Mouse (Mus musculus) T-cell, adult 2 months (primary cell): Measurements from ENCODE around the gene Tenm3.

ENCODE experiments used
- DNase-seq: peaks from one replicate; pipeline ENCODE4 v3.0.0; 2022; ENCODE audit warnings: low spot score

The Tenm3 gene

DNA sequence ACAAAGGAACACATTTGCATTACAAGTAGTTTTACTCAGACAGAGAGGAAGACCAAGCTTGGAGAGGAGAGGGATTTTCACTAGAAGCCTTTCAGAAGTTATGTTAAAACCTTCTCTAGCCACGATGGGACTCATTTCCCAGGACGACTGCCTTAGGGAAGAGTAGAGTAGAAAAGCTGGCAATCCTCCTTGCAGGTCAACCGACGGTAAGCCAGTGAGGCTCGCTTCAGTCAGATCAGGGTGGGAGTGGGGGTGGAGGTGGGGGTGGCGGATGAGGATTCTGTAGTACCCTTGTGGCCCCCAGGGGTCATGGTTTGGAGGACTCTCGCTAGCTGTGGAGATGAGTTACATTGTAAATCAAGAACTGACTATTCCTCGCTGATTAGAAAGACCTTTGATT lies 264.6 kb downstream of the Tenm3 start:
- DNase-seq = no peak

GRCm38 (mm10) chr8:48572941-48573340 lies 270.8 kb downstream of the Tenm3 start:
- no peak for DNase-seq

GRCm38 (mm10) chr8:48572345-48572744 lies 271.4 kb downstream of the Tenm3 start:
- DNase-seq = no peak

DNA sequence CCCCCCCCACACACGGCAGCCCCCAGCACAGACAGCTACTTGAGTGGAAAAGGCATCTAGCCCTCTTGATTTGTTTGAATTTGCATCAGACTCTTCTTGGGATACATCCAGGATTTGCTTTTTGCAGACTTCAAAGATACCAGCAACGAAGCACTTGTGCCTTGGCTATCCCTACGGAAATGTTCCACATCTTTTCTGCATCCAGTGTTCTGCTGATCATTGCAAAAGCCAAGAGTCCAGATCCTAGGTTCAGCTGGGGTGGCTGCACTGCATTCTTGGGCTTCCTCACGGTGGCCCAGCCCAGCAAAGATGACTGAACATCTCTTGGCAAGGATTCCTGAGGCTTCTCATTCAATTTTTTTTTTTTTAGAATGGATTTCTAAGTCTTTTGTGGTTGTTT lies 275.1 kb downstream of the Tenm3 start:
- DNase-seq = no peak

DNA sequence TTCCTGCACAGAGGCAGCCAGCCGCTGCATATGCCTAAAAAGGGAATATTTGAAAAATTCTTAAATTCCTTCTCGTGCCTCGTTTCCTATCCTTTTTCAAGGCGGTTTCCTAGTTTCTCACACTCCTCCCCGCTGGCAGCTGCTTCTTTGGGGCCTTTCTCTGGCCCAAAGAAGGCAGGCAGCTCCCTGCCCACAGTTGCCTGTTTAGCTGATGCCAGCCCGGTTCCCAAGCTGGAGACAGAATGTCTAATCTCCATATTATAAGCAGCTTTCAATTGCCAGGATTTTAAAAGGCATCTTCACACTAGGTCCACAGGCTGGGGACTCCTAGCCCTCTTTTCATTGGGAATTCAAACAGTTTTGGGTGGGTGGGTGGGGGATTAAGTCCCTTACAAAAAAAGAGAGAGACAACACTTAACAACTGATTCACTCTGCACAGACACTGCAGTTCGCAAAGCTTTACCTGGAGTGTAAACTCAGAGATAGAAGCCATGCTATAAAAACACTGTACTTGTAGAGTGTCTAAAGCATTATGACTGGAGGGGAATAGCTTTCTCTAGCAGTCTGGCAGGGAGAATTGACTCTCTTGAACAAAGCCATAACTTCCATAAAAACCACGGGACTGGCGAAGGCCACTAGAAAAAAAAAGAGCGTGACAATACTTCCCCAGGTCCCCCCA lies 275.7 kb downstream of the Tenm3 start:
- DNase-seq = no peak

GRCm38 (mm10) chr8:48560227-48560626 lies 283.5 kb downstream of the Tenm3 start:
- DNase-seq = no peak

GRCm38 (mm10) chr8:48555546-48556141 lies 288.1 kb downstream of the Tenm3 start:
- DNase-seq = no peak

DNA sequence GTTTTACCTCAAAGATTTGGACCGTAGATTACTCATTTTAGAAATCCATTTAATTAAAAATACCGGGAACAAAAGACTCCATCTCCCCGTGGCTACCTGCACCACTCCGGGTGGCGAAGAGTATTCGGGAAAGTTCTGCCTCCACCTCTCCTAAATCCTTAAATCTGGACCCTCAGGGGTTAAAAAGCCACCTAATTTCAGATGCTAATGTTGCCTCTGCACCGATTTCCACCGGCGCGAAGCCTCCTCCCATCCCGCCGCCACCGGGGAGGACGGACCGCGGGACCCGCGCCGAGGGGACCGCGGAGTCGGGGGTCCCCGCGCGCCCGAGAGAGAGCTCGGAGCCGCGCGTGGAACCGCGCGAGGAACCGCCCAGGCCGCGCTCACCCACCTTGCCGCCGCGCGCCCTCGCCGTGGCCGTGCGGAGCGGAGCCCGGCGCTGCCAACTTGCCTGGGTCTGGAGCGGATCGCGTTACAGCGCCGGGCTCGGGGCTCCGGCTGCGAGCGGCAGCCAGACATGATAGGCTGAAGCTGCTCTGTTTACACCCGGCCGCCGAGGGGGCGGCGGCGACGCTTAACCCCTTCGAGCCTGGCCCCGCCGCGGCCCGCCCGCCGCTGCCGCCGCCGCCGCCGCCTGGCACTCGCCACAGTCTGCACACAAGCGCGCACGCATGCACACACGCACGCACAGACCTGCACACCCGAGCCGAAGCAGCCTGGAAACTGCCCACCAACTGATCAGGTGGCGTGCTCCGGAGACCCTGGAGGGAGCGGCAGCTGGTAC lies 288.8 kb downstream of the Tenm3 start:
- DNase-seq = no peak

DNA sequence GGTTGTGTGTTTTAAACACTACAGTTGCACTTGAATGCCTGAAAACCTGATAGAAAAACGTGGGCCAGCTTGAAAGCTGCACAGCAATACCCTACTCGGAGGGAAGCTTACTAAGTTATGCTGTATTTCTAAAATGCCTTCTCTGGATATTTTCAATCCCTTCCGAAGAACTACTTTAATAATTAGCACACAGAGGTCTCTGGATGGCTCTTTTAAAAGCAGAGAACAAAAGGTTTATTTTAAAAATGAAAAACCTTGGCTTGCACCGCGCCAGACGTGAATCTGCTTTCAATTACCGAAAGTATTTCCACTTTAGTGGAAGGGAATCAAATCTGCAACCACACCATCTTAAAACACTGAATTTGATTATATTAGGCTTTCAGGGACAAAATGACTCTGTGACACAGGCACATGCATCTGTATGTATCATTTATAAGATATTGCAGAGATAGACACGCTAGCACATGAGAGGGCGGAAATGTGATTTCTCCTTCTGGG lies 289.9 kb downstream of the Tenm3 start:
- DNase-seq = no peak

DNA sequence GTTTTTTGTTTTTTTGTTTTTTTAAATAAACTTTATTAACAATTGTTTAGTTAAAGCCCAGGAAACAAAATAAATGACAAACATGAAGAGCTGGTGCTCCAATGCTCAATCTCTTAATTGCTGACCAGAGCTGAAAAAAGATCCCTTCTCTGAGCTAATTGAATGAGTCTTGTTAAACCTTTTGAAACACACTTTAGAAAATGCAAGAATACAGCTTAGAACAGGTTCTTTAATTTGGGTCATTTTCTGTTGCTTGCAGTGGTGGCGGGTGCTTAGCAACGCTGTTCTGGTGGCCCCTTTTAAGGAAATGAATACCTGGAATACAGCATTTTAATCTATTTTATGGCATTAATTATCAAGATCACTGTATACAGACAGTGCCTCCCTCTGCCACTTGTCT lies 291.4 kb downstream of the Tenm3 start:
- no peak for DNase-seq

- no peak for DNase-seq
Observed at GRCm38 (mm10) chr8:48551370-48551769, 292.4 kb downstream of the Tenm3 start.

- no peak for DNase-seq
Observed at GRCm38 (mm10) chr8:48548908-48549307, 294.8 kb downstream of the Tenm3 start.

GRCm38 (mm10) chr8:48545631-48546030 lies 298.1 kb downstream of the Tenm3 start:
- DNase-seq = no peak

GRCm38 (mm10) chr8:48544840-48545239 lies 298.9 kb downstream of the Tenm3 start:
- no peak for DNase-seq

GRCm38 (mm10) chr8:48542141-48542540 lies 301.6 kb downstream of the Tenm3 start:
- DNase-seq = no peak

GRCm38 (mm10) chr8:48540894-48541293 lies 302.9 kb downstream of the Tenm3 start:
- no peak for DNase-seq

- DNase-seq = no peak
Observed at GRCm38 (mm10) chr8:48535833-48536232, 307.9 kb downstream of the Tenm3 start.

DNA sequence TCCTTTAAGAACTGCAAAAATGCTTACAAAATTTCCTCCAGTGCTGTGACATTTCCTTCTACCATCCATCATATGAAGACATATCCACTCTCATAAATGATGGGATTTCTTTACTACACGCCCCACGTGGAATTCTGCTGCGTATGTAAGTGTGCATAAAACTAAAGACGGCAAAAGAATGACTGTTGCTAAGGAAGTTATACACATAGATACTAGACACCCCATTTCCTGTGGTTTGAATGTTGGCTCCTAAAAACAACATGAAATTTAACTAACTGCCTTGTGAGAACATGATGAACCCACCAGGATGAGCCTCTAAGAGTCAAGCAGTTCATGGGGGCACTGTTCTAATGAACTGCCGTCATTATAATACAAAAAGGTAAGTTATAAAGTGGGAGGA lies 312.0 kb downstream of the Tenm3 start:
- no peak for DNase-seq

- no peak for DNase-seq
Observed at GRCm38 (mm10) chr8:48530916-48531570, 312.7 kb downstream of the Tenm3 start.

- DNase-seq = no peak
Observed at GRCm38 (mm10) chr8:48527418-48527817, 316.3 kb downstream of the Tenm3 start.

GRCm38 (mm10) chr8:48522536-48523123 lies 321.1 kb downstream of the Tenm3 start:
- DNase-seq = no peak

DNA sequence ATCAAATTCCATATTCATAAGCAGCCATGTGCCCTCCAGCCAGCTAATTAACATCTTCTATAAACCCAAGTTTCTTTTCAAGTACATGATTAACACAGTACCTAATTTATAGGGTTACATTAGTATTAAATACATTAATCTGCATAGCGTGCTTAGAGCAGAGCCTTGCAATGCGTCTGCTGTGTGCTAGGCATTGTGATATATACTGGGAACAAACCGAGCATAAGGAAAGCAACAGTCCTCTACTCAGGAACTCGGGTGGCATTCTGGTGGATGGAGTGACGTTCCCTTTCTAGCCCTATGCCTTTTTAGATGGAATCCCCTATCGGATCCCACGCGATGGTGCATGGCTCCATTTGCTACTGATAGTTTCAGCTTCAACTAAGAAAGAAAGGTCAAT lies 321.7 kb downstream of the Tenm3 start:
- DNase-seq = no peak
